Mouse (Mus musculus): ENCODE results near the gene Slc2a5.
A peak's percentile ranks its signal among the peaks of the same experiment; 100 is the strongest.

The Slc2a5 gene

DNA sequence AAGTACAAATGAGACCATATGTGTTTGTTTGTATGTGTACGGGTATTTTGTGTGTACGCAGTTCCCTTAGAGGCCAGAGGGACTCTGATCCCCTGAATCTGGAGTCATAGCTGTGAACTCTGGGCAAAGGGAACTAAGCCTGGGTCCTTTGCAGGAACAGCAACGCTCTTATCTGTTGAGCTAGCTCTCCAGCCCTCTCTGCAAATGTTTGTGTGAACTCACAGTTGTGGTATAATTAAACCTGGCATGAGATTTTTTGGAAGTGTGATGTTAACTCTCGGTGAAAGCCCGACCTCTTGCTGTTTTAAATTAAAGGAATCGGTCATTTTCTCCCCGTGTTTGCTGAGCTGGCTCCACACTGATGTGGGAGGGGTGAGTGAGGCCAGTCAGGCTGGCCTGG lies 13.4 kb upstream of the Slc2a5 start:
- DNase-seq (ENCODE audit: low spot score in 2 of 2), result no peak

DNA sequence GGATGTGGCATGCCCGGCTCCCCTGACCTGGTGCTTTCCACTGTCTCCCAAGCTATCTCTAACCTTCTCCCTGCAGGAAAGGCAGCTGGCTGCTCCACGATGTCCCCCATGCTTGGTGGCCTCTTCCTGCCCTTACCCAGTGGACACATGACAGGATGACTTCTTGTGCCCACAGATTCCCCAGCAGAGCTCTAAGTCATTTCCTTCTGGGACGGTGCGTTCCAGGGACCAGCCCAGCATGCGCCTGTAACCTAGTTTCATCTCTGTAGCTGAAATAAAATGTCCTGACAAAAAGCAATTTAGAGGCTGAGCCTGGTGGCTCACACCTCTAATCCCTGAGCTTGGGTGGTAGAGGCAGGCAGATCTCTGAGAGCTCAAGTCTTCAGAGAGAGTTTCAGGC lies 12.4 kb upstream of the Slc2a5 start:
- no peak for DNase-seq (ENCODE audit: low spot score in 2 of 2)

DNA sequence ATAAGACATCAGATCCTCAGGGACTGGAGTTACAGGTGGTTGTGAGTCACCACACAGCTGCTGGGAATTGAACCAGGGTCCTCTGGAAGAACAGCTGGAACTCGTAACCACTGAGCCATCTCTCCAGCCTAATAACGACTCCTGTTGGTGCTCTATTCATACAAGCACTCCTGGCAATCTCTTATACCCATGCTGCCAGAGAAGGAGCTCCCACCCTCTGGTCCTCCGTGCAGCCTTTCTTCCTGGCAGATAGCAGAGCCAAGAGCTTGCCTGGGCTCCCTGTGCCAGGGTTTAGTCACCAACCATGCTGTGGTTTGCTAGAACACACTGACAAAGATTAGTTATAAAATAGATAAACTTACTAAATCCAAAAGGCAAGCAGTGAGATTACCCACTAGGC lies 9.4 kb upstream of the Slc2a5 start:
- no peak for DNase-seq (ENCODE audit: low spot score in 2 of 2)

DNA sequence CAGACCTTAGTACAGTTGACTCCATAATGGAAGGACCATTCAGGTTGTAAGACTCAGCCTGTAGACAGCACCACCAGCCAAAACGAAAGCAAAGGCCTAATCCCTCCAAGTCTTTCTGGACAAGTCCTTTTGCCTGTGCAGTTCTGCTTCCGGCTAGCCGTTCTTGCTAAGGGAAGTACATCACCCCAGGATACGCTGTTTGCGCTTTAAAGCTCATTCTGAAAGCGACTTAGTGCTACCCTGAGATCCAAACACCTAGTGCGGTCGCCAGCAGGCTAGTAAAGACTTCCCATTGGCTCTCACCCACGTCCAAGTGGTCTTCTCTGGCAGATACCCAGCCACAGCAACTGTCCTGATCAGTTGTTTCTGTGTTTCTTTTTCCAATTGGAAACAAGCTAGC lies 8.7 kb upstream of the Slc2a5 start:
- no peak for DNase-seq (ENCODE audit: low spot score in 2 of 2)

DNA sequence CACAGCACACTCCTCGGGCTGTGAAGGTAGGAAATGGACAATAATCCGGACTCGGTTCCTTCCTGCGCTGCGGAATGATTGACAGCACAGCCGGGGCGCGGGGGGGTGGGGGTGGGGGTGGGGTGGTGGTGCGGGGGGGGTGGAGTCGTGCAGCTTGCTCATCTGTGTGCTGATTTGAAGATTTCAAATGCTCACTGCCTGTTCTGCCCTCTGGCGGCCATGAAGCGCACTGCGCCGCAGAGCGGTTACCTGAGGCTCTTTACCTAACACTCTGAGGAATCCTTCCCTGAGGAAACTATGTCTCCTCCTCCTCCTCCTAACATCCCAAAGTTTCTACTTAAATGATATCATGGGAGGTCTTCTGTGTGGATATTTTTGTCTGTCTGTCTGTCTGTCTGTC lies 6.2 kb upstream of the Slc2a5 start:
- peak; percentile 53 to 84 for DNase-seq (ENCODE audit: low spot score in 2 of 2)

DNA sequence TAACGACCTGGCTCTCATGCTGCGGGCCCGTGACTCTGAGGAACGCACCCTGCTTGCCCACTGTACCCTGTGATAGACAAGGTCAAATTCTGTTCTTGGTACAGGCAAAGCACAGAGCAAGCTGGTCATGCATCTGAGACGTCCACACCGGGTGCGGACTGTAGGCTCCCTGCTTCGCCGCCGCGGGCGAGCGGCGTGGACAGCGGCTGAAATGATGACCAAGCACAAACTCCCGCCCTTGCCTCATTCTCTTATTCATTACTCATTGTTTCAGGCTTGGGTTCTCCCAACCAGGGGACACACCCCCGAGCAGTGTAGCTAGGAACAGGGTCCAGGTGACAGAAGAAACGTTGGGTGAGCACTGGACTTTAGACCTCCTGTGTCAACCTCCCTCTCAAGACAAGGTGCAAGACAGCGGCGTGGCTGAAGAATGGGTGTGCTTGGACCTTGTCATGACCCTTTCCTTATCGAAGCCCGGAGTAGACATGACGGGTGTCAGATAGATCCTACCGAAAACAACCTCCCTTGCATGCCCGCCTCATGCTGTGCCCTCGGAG lies 4.5 kb upstream of the Slc2a5 start:
- DNase-seq (ENCODE audit: low spot score in 2 of 2), result no peak

DNA sequence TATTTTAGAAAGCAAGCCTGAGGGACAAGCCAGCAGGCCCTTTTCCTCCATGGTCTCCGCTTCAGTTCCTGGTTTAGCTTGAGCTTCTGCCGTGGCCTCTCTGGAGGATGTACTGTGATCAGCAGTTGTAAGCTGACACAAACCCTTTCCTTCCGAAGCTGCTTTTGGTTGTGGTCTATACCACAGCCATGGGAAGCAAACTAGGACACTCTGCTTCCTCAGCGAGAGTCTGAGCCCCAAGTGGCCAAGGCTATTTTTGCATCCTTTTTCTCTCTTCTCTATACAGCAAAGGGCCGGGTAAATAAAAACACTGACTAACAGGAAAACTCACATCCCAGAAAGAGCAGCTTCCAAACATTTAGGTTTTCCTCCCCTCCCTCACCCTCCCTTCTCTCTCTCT lies 1.8 kb upstream of the Slc2a5 start:
- DNase-seq (ENCODE audit: low spot score in 2 of 2), result peak in 1 of 2 experiments; percentile 30

DNA sequence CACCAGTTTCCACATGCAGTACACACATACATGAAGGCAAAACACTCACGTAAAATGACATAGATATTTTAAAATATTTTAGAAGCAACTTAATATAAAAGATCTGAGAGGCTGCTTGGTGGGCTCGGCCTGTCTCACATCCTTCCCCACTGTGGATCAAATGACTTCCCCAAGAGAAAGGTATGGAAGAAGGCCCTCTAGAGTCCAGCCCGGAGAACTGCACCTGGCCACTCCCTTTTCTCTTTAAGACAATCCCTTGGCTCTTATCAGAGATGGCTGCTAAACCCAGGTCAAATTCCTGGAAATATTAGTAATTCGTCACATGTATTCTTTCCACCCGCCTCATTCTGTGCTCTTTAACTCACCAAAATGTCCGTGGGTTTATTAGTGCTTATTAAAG lies 920 bp upstream of the Slc2a5 start:
- DNase-seq (ENCODE audit: low spot score in 2 of 2), result no peak

DNA sequence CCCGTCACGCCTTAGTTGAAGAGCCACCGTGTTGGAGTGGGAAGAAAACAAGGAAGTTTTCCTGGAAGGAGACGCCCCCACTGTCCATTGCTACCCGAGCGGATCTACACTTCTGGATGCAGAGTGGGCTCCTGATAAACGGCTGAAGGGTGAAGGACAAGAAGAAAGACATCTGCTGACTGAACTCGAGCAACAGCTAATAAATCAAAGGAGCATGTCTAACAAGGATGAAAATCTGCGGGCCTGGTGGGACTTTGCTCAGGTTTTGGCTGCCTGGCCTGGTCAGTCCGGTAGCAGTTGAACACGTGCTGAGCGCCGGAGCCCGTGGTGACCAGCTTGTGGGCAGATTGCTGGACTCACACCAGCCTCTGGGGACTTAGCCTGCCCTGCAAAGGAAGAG lies 557 bp downstream of the Slc2a5 start:
- DNase-seq (ENCODE audit: low spot score in 2 of 2), result no peak

DNA sequence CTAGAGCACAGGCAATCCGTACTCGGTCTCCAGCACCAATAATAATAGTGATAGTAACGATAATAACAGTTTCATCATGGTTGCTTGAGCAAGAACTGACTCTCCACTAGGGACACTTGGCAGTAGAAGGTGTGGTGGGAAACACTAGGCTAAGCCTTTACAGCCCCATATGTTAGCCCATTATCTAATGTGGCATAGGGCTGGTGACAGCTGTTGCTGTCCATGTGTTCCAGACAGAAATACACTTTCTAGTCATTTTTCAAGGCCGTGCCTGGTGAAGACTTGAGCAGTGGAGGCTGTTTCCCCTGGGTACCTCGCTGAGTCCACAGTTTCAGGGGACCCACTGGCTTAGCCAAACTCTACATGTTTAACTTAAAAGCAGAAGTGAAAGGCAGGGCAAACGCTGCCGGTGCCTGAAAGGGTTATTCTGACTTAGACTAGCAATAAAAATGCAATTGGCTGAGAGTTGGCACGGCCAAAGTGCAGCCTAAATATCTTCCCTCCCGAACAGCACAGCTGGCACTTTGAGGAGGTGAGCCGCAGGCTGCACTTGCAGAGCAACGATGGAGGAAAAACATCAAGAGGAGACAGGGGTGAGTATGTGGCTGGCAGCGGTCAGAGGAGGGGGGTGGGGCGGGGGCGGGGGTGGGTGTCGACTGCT lies 1.2 kb downstream of the Slc2a5 start:
- peak in 1 of 2 experiments; percentile 21 for DNase-seq (ENCODE audit: low spot score in 2 of 2)

DNA sequence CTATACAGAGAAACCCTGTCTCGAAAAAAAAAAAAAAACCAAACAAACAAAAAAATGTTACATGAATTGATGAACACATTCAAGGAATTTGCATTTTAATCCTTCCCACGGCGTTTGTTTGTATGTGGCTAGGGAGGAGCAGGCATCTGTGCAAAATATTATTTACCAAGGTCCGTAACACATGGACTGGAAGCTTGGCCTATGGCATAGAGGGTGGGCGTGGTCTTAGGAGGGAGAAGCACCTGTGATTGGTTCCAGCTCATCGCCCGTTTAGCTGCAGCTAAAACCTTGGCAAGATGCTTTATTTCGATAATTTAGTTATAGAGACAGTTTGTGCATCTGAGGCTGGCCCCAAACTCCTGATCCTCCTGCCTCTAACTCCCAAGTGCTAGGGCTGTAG lies 2.3 kb downstream of the Slc2a5 start:
- no peak for DNase-seq (ENCODE audit: low spot score in 2 of 2)

DNA sequence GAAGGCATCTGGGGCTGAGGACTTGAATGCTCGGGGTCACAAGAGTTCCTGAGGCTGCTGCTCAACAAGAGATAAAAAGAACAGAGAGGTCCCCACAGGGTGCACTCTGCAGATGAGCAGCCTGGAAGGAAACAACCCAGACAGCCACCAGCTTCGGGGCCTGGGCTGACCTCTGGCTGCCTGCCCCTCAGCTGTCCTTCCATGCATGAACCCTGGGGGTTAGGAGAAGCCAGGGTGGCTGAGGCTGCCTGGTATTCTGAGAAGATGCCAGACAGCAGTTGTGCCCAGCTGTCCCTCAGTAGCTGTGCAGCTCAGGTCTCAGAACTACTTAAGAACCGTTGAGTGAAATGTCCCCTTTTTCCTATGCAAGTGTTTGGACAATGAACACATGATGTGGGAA lies 3.4 kb downstream of the Slc2a5 start:
- no peak for DNase-seq (ENCODE audit: low spot score in 2 of 2)

DNA sequence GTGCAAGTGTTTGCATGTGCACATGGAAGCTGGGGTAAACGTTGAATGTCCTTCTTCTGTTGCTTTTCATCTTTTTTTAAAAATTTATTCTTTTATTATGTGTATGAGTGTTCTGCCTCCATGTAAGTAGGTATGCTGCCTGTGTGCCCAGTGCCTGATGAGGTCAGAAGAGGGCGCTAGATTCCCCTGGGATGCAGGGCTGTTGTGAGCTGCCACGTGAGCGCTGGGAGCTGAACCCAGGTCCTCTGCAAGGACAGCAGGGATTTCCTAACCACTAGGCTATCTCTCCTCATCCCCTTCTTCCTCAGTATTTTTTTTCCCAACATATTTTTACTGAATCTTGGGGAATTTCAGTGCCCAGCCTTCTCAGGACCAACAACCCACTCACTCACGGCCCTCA lies 7.3 kb downstream of the Slc2a5 start:
- no peak for DNase-seq (ENCODE audit: low spot score in 2 of 2)

DNA sequence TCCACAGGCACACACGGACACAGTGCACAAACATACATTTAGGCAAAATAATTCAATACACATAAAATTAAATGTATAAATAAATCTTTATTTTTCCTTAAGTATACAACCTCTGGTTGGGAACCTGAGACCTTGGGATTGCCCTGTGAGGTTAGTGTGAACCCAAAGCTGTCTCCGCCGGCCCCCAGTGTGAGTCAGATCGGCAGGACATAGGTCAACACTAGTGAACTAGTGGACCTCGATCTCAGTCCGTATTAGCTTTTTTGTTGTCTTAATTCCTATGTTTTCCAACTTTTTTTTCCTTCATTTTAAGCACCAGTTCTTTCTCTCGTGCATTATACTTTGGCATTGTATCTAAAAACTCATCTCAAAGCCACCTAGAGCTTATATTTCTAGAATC lies 8.8 kb downstream of the Slc2a5 start:
- no peak for DNase-seq (ENCODE audit: low spot score in 2 of 2)

DNA sequence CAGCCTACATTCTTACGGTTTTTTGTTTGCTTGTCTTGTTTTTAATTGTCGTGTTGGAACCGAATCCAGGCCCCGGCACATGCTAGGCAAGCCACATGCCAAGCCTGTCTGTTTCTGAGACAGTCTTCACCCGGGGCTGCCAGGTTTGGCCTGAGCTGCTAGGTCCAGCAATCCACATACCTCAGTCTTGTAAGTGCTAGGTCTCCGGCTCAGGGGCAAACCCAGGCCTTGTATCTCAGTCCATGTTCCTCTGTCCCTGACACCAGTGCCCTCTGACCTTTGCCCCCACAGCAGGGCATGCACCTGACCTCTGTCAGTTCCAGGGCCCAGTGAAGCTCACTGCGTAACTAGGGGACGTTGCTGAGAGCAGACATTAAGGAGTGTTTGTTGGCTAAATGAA lies 9.5 kb downstream of the Slc2a5 start:
- no peak for DNase-seq (ENCODE audit: low spot score in 2 of 2)

DNA sequence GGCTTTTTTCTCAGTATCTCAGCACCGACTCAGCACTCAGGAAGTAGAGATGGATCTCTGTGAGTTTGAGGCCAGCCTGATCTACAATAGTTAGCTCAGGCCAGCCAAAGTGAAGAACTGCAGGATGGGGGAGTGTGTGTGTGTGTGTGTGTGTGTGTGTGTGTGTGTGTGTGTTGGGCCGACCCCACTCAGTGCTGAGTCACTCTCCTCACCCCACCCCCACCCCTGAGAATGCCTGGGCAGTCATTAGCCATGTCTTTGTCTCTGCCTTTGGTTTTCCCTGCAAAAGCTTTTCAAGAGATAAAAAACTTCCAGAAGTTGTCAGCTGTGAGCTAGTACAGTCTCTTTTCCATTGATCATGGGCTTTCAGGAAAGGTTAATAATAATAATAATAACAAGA lies 11.6 kb downstream of the Slc2a5 start:
- DNase-seq (ENCODE audit: low spot score in 2 of 2), result no peak

DNA sequence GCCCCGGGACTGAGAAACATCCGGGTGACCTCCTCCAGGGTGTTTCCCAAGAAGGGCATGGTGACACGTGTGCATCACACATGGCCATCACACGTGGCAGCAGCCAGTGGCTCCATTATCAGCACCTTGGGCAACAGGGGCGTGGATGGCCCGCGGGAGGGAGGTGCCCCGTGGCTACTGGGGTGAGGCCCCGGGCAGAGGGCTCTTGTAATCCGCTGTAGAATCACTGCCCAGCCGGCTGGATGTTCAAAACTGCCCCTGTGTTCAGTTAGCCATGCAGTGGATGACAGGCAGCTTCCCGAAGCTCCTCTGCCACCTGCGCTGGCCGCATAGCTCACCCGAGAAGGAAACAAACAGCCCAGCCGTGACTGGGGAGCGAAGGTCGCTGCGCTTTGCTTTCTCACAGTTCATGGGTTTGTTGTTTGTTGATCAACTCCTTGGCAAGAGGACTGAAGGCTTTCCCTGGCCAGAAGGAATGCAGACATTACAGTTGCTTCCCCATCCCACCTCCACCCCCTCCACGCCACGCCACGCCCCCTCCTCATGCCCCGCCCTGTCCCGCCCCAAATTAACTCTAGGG lies 13.7 kb downstream of the Slc2a5 start:
- no peak for DNase-seq (ENCODE audit: low spot score in 2 of 2)

DNA sequence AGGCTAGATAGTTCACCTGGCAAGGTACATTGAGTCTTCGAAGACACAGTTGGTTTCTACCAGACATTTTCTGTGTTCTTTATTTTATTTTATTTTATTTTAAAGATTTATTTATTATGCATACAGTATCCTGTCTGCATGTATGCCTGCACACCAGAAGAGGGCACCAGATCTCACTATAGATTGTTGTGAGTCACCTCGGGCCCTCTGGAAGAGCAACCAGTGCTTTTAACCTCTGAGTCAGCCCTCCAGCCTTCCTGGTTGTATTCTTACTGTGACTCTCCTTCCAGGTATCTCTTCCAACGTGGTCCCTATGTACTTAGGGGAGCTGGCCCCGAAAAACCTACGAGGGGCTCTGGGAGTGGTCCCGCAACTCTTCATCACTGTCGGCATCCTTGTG lies 16.2 kb downstream of the Slc2a5 start:
- no peak for DNase-seq (ENCODE audit: low spot score in 2 of 2)

DNA sequence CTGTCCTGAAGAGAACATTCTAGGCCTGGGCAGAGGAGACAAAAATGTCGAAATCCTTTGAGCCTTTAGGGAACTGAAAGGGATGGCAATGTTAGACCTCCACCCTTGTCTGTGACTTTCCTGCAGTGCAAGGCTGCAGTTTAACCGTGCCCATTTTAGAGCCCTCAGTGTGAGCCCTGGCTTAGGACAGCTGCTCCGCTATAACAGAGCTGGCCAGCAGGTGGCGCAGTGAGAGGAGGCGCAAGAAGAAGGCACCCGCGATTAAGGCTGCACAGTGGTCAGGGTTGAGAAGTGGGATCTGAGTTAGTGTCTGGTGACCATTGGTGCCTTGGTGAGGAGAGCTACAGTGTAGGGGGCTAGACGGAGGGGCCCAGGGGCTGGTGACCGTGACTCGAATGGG lies 17.6 kb downstream of the Slc2a5 start:
- DNase-seq (ENCODE audit: low spot score in 2 of 2), result peak; percentile 47 to 76

DNA sequence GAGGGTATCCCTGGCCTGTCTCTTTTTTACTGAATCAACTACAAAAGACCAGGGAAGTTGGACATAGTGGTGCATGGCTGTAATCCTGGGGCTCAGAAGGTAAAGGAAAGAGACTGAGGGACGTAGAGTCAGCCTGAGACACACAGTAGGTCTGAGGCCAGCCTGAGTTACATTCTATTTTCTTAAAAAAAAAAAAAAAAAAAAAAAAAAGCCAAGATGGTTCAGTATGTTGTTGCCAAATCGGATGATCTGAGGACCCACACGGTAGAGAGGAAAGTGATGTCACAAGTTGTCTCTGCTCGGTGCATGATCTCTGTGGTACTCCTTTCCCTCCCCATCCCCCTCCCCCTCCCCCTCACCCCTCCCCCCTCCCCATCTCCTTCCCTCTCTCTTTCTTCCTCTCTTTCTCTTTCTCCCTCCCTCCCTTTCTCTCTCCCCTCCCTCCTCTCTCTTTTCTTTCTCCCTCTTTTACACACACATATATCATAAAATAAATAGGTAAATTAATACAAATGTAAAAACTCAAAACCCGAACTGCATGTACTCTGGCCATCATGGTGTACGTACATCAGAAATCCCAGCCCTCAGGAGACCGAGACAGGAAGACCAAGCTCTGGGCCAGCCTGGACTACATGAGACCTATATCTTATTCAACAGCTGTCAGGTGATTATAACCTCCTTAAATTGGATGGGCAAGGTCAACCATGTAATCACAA lies 18.4 kb downstream of the Slc2a5 start:
- DNase-seq (ENCODE audit: low spot score in 2 of 2), result no peak

DNA sequence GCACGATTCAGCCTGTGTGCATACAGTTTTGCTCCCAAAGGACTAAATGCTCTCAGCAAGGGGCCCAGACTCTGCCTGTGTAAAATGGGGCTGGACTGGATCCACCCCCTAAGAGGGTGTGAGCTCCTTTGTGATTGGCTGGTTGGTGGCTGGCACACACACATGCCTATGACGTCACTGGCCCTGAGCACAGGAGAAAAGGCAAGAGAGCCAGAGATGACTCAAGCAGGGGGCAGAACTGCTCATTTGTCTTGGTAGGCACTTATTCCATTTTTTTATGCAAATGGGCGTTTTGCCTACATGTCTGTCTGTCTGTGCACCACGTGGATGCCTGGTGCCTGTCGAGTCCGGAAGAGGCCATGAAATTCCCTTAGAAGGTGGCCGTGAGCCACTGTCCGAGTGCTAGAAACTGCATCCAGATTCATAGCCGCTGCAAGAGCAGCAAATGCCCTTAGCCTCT lies 19.0 kb downstream of the Slc2a5 start:
- peak; percentile 49 to 62 for DNase-seq (ENCODE audit: low spot score in 2 of 2)

DNA sequence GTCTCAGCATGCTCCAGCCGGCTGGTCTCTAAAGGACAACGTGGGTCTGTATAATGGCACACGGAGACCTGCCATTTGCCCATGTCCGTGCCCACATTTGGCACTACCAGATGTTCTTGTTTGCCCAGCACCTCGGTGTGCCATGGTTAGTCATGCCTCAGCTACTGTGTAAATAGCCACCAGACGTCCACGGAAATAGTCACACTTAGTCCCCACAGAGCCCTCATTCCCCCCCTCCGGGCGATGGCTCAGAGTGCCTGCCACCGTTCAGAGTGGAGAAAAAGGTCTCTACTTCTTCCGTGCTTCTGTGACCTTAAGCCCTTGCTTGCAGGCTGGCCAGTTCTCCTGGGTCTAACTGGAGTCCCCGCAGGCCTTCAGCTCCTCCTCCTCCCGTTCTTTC lies 20.0 kb downstream of the Slc2a5 start:
- DNase-seq (ENCODE audit: low spot score in 2 of 2), result no peak

DNA sequence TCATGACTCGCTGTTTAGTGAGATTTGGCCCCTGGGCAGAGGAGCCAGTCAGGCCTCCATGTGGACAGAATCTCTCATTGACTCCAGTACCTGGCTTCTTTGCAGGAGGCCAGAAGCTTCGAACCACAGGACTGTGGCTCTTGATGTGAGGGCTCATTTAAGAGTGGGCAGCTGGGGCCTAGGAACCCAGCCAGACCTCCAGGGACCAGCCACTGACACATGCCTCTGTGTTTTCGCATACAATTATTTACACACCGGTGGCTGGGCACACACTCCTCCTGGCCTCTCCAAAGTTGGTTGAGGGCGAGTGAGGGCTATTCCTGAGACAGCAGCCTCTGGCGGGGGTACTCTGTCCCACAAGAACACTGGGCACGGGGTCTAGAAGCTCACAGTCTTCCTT lies 21.3 kb downstream of the Slc2a5 start:
- DNase-seq (ENCODE audit: low spot score in 2 of 2), result no peak

All from frontal cortex, postnatal 36 days (tissue).